Mouse (Mus musculus) ES-Bruce4 (cell line): ENCODE results near the gene Abca14. TPM values are rescaled to one million over a fixed set of nuclear protein-coding genes. Genes with fewer than 3 reads are reported as not detected.

Experiments used
- H3K27ac ChIP-seq: 2 replicates; pipeline ENCODE4 v1.5.1; 2012; ENCODE audit warnings: low read length, inconsistent platforms; ENCODE audit not compliant: insufficient read depth
- H3K27me3 ChIP-seq: 2 replicates; pipeline ENCODE4 v1.6.1; 2012; ENCODE audit warnings: mild to moderate bottlenecking, low read length, inconsistent platforms; ENCODE audit not compliant: control insufficient read depth, poor library complexity, insufficient read depth, severe bottlenecking
- H3K36me3 ChIP-seq: 2 replicates; pipeline ENCODE4 v1.6.1; 2012; ENCODE audit warnings: inconsistent platforms, mild to moderate bottlenecking, low read length, moderate library complexity; ENCODE audit not compliant: control insufficient read depth, poor library complexity, insufficient read depth, severe bottlenecking
- H3K4me1 ChIP-seq: one replicate; pipeline ENCODE4 v1.8.1; 2011; ENCODE audit warnings: low read length; ENCODE audit not compliant: control insufficient read depth, insufficient read depth
- H3K4me3 ChIP-seq: 2 replicates; pipeline ENCODE4 v1.5.1; 2011; ENCODE audit warnings: low read depth, mild to moderate bottlenecking, low read length
- H3K9ac ChIP-seq: 2 replicates; pipeline ENCODE4 v1.6.1; 2012; ENCODE audit warnings: low read depth, mild to moderate bottlenecking, inconsistent platforms; ENCODE audit not compliant: poor library complexity, severe bottlenecking
- H3K9me3 ChIP-seq: replicated peaks from 2 replicates; pipeline ENCODE4 v1.6.1; 2012; ENCODE audit warnings: mild to moderate bottlenecking, low read length, inconsistent platforms; ENCODE audit not compliant: control insufficient read depth, poor library complexity, insufficient read depth, severe bottlenecking
- CTCF ChIP-seq: IDR thresholded peaks from one replicate; pipeline ENCODE4 v1.8.1; 2011; ENCODE audit warnings: low read depth, low read length
- EP300 ChIP-seq: IDR thresholded peaks from 2 replicates; pipeline ENCODE4 v1.6.1; 2011; ENCODE audit warnings: low read depth, low read length; ENCODE audit not compliant: insufficient read depth
- POLR2A ChIP-seq: IDR thresholded peaks from one replicate; pipeline ENCODE4 v1.8.1; 2011; ENCODE audit warnings: low read length; ENCODE audit not compliant: insufficient read depth
- polyA plus RNA-seq: library from polyadenylated mRNA; stranded (reverse); fragments of >200 nt; gene quantifications from 2 replicates; pipeline ENCODE4 v1.2.4, GENCODE M21; 2011; ENCODE audit warnings: low read depth; ENCODE audit not compliant: missing spikeins, insufficient read depth, insufficient read length

Abca14 gene
- polyA plus RNA-seq, 1 experiment: not detected

- Histone ChIP-seq H3K27me3 (no peaks in the 10 kb centered on the region; the same call in 1 of the 2 replicates), H3K4me1 (no peaks in the 10 kb centered on the region), H3K9me3 (no peaks in the 10 kb centered on the region), H3K36me3 (no peaks in the 10 kb centered on the region), H3K9ac (no peak overlapping the region), H3K4me3 (no peak overlapping the region), H3K27ac (no peak overlapping the region)
- TF ChIP-seq CTCF: no peak
- no peak for TF ChIP-seq POLR2A
- TF ChIP-seq EP300: no peak
These were observed 22.1 kb upstream of the Abca14 start for GRCm38 (mm10) chr7:120181401-120182230.

DNA sequence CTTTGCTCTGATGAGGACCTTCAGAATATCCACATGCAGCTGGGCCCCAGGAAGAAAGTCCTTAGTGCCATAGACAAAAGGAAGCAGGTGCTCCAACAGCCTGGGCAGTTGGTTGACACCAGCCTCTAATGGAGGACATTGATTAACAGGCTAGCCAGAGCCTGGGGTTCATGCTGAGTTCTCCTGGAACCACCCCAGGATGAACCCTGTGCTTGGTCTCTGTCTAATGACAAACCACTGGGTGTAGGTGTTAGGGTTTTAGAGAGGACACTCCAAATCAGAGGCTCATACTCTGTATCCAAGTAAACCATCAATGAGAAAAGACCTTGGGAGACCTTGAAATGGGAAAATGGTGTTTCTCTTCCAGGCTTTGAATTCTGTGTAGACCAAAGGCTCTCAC is 20.9 kb upstream of the Abca14 start:
- Histone ChIP-seq H3K9ac (no peak overlapping the region), H3K27me3 (no peaks in the 10 kb centered on the region; the same call in 1 of the 2 replicates), H3K9me3 (no peaks in the 10 kb centered on the region), H3K36me3 (no peaks in the 10 kb centered on the region), H3K27ac (no peak overlapping the region), H3K4me3 (no peak overlapping the region), H3K4me1 (no peaks in the 10 kb centered on the region)
- no peak for TF ChIP-seq EP300
- no peak for TF ChIP-seq CTCF
- TF ChIP-seq POLR2A: no peak

- Histone ChIP-seq H3K27me3 (no peaks in the 10 kb centered on the region; the same call in 1 of the 2 replicates), H3K4me3 (no peak overlapping the region), H3K9ac (no peak overlapping the region), H3K27ac (no peak overlapping the region), H3K36me3 (no peaks in the 10 kb centered on the region), H3K9me3 (no peaks in the 10 kb centered on the region), H3K4me1 (no peaks in the 10 kb centered on the region)
- no peak for TF ChIP-seq EP300
- TF ChIP-seq CTCF: no peak
- TF ChIP-seq POLR2A: no peak
These were observed 14.8 kb upstream of the Abca14 start for GRCm38 (mm10) chr7:120188946-120189345.

- no peaks in the 10 kb centered on the region for H3K4me1 ChIP-seq
- no peak overlapping the region for H3K27ac ChIP-seq
- H3K27me3 ChIP-seq: no peaks in the 10 kb centered on the region
- H3K36me3 ChIP-seq: no peaks in the 10 kb centered on the region
- no peak overlapping the region for H3K9ac ChIP-seq
- TF ChIP-seq POLR2A (no peak), EP300 (no peak), CTCF (no peak)
- no peak overlapping the region for H3K4me3 ChIP-seq
- no peaks in the 10 kb centered on the region for H3K9me3 ChIP-seq
These were observed 14.2 kb upstream of the Abca14 start for GRCm38 (mm10) chr7:120189369-120190149.

- no peaks in the 10 kb centered on the region for H3K27me3 ChIP-seq
- no peaks in the 10 kb centered on the region for H3K4me1 ChIP-seq
- no peak for TF ChIP-seq EP300
- TF ChIP-seq CTCF: no peak
- no peak for TF ChIP-seq POLR2A
- no peak overlapping the region for H3K27ac ChIP-seq
- H3K9me3 ChIP-seq: no peaks in the 10 kb centered on the region
- H3K4me3 ChIP-seq: no peak overlapping the region
- no peak overlapping the region for H3K9ac ChIP-seq
- H3K36me3 ChIP-seq: no peaks in the 10 kb centered on the region
These were observed 13.6 kb upstream of the Abca14 start for GRCm38 (mm10) chr7:120190150-120190665.
